ENCODE assay signal across 12 mouse cellular contexts in the genomic region with DNA sequence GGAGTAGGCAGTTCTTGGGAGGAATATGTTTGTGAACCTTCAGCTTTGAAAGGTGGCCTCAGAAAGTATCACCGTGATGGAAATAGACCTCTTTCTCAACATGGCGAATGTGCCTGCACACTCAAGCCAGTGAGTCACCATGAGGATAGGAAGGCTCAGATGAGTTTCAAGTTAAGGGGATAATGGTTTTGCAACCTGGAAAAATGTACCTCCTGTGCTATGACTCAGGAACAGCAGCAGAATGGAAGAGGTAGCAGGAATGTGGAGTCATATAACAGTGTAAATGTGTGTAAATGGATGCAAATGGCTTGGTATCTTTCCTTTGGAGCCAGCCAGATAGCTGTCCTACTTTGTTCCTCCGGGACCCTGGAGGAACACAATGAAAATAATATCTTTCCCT.
"Had no signal": no experiment of that assay in that cellular context is flagged by ENCODE, and none has a peak within 500 bp of the region (broad histone marks: within the 10 kb centered on the region; RNA-seq: fewer than 3 reads in every experiment).

No protein-coding gene starts in this region.

- H3K9ac ChIP-seq: limb, embryonic 13.5 days; liver, embryonic 14.5 days; midbrain, embryonic 12.5 days; neural tube, embryonic 13.5 days; stomach, embryonic 15.5 days had no signal

- H3K4me3 ChIP-seq: limb, embryonic 13.5 days; midbrain, embryonic 12.5 days; neural tube, embryonic 13.5 days; stomach, embryonic 15.5 days had no signal

- H3K9me3 ChIP-seq: limb, embryonic 13.5 days; midbrain, embryonic 12.5 days; neural tube, embryonic 13.5 days; stomach, embryonic 15.5 days had no signal

- H3K4me2 ChIP-seq: limb, embryonic 13.5 days; midbrain, embryonic 12.5 days; neural tube, embryonic 13.5 days; stomach, embryonic 15.5 days had no signal

- ATAC-seq: midbrain, embryonic 16.5 days had no signal

- H3K27ac ChIP-seq: limb, embryonic 13.5 days; liver, embryonic 14.5 days; midbrain, embryonic 12.5 days; neural tube, embryonic 13.5 days; stomach, embryonic 15.5 days had no signal

- H3K27me3 ChIP-seq: limb, embryonic 13.5 days; midbrain, embryonic 12.5 days; neural tube, embryonic 13.5 days; stomach, embryonic 15.5 days had no signal

- H3K4me1 ChIP-seq: limb, embryonic 13.5 days; neural tube, embryonic 13.5 days; stomach, embryonic 15.5 days had no signal

- DNase-seq: kidney, postnatal 14 days; left cerebral cortex, postnatal 4 days; lung, adult 18-20 months; right cerebral cortex, postnatal 14 days; thymus, adult 2 months; thymus, postnatal 25 days had no signal
